Mouse (Mus musculus) ES-E14 (cell line): ENCODE measurements around the gene Lss.

ENCODE experiments used
- HCFC1 ChIP-seq: IDR thresholded peaks from 2 replicates; pipeline ENCODE4 v1.6.1; 2012; ENCODE audit warnings: low read length, inconsistent platforms, borderline replicate concordance; ENCODE audit not compliant: insufficient read depth
- MAFK ChIP-seq: IDR thresholded peaks from 2 replicates; pipeline ENCODE4 v1.6.1; 2014; ENCODE audit warnings: mild to moderate bottlenecking, low read depth, low read length, inconsistent platforms; ENCODE audit not compliant: insufficient read depth
- ZC3H11A ChIP-seq: IDR thresholded peaks from 2 replicates; pipeline ENCODE4 v1.6.1; 2012; ENCODE audit warnings: low read depth, mild to moderate bottlenecking, inconsistent platforms, low read length, borderline replicate concordance
- ZNF384 ChIP-seq: IDR thresholded peaks from 2 replicates; pipeline ENCODE4 v1.6.1; 2012; ENCODE audit warnings: low read depth, low read length, inconsistent platforms

DNA sequence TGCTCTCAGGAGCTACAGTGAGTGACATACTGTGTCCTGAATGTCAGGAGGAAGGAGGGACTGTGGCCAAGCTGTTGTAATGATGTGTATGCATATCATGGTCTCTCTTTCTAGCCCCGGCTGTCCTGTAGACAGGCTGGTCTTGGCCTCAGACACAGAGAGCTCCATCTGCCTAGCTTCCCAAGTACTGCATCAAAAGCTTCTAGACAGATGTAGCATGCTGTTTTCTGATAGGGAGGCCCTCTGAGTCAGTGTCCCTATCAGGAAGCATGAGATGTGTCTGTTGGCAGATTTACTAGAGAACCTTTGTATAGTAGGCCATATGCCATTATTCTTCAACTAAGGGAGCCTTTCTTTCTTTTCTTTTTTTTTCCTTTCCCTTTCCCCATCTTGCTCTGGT, 37.9 kb upstream of the Lss start:
- no peak for TF ChIP-seq ZNF384
- no peak for TF ChIP-seq HCFC1
- no peak for TF ChIP-seq MAFK
- TF ChIP-seq ZC3H11A, result no peak
